Mouse (Mus musculus) thymus, postnatal 14 days (tissue): ENCODE measurements around the gene Lcorl.

Experiments
- DNase-seq: peaks from one replicate; pipeline ENCODE4 v3.0.0; 2021

Gene Lcorl

GRCm38 (mm10) chr5:45857254-45858011 lies at the start of gene Lcorl:
Lcorl (minus strand) TSS chr5:45857615.
- DNase-seq = peak; percentile 98

GRCm38 (mm10) chr5:45904683-45905082 lies 47.3 kb upstream of the Lcorl start:
- no peak for DNase-seq

- no peak for DNase-seq
These were observed 45.8 kb upstream of the Lcorl start for GRCm38 (mm10) chr5:45903246-45903645.

- no peak for DNase-seq
These were observed 37.9 kb upstream of the Lcorl start for GRCm38 (mm10) chr5:45895362-45895761.

- DNase-seq = no peak
These were observed 36.3 kb upstream of the Lcorl start for GRCm38 (mm10) chr5:45893696-45894095.

GRCm38 (mm10) chr5:45876328-45876727 lies 18.9 kb upstream of the Lcorl start:
- DNase-seq = no peak

- no peak for DNase-seq
These were observed 18.1 kb upstream of the Lcorl start for GRCm38 (mm10) chr5:45875472-45875871.

- no peak for DNase-seq
These were observed 17.0 kb upstream of the Lcorl start for GRCm38 (mm10) chr5:45874284-45875030.

- DNase-seq = no peak
These were observed 953 bp upstream of the Lcorl start for GRCm38 (mm10) chr5:45858368-45858767.

GRCm38 (mm10) chr5:45856876-45857253 lies 550 bp downstream of the Lcorl start:
- DNase-seq = peak; percentile 67

- DNase-seq = peak; percentile 71
These were observed 1.1 kb downstream of the Lcorl start for GRCm38 (mm10) chr5:45856303-45856821.

GRCm38 (mm10) chr5:45855526-45856302 lies 1.7 kb downstream of the Lcorl start:
- peak; percentile 4 for DNase-seq

GRCm38 (mm10) chr5:45844723-45845122 lies 12.7 kb downstream of the Lcorl start:
- no peak for DNase-seq

GRCm38 (mm10) chr5:45835131-45835530 lies 22.3 kb downstream of the Lcorl start:
- no peak for DNase-seq

GRCm38 (mm10) chr5:45811527-45811926 lies 45.9 kb downstream of the Lcorl start:
- DNase-seq = no peak

GRCm38 (mm10) chr5:45791864-45792263 lies 65.6 kb downstream of the Lcorl start:
- DNase-seq = no peak

GRCm38 (mm10) chr5:45790221-45790620 lies 67.2 kb downstream of the Lcorl start:
- DNase-seq = no peak

- no peak for DNase-seq
These were observed 99.8 kb downstream of the Lcorl start for GRCm38 (mm10) chr5:45757502-45758121.

GRCm38 (mm10) chr5:45737911-45738310 lies 119.5 kb downstream of the Lcorl start:
- DNase-seq = no peak

GRCm38 (mm10) chr5:45733751-45734150 lies 123.7 kb downstream of the Lcorl start:
- DNase-seq = no peak

- no peak for DNase-seq
These were observed 138.4 kb downstream of the Lcorl start for GRCm38 (mm10) chr5:45718848-45719488.

- no peak for DNase-seq
These were observed 147.8 kb downstream of the Lcorl start for GRCm38 (mm10) chr5:45709653-45710052.
